Mouse (Mus musculus): ENCODE measurements around the gene Ass1.

Gene Ass1

DNA sequence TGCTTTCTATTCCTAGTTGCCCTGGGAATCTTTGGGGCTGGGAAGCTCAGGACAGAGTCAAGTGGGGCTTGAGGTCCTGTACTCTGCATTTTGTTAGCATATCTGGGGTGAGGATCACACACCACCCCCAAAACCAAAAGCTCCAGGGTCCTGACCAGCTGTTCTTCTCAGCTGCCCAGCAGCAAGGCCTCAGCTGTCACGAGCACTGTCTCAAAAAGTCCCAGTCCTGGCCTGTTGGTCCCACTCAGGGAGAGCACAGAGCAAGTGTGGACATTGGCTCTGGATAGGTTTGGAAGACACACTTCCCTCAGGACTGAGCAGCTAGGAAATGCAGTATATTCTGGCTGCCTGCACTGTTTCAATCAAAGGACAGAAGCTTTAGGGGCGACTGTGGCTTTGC, 20.5 kb downstream of the Ass1 start:
- DNase-seq (ENCODE audit: low read depth): no peak

GRCm38 (mm10) chr2:31492308-31492707, 22.3 kb downstream of the Ass1 start:
- DNase-seq (ENCODE audit: low read depth): no peak

DNA sequence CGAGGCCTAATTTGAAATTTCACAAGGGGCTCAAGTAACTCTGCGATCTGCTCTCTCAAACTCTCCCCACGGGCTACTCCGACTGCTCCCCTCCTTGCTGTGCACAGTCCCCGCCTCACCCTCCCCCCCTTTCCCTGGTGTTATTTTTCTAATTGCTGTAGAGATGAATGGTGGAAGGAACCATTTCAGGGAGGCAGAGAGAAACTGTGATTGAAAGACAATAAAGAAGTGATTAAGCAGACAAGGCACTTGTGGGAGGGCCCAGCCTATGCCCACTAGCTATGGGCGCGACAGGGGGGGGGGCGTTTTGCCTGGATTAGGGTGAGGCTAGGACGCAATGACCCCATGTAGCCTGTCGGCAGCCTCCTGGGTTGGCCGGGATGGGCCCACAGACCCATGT, 23.2 kb downstream of the Ass1 start:
- DNase-seq (ENCODE audit: low read depth): no peak

GRCm38 (mm10) chr2:31494315-31494714, 24.3 kb downstream of the Ass1 start:
- DNase-seq (ENCODE audit: low read depth): no peak

DNA sequence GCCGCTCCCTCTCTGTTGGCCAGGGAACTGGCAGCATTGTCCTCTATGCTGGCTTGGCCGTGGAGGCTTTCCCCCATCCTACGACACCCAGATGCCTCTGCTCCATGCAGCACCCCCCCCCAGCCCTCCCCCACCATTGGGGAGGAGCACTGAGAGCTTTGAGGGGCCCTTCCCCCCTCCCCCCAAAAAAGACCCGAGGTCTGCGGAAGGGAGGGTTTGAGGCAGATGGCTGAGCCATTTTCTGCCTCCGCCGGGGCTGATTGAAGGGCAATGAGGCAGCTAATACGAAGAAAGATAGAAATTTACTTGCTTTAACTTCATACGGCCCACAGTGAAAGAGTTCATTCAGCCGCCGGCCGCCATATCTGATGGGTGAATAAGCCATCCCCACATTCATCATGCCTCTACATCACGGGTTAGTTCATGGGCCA, 25.1 kb downstream of the Ass1 start:
- DNase-seq (ENCODE audit: low read depth): no peak

DNA sequence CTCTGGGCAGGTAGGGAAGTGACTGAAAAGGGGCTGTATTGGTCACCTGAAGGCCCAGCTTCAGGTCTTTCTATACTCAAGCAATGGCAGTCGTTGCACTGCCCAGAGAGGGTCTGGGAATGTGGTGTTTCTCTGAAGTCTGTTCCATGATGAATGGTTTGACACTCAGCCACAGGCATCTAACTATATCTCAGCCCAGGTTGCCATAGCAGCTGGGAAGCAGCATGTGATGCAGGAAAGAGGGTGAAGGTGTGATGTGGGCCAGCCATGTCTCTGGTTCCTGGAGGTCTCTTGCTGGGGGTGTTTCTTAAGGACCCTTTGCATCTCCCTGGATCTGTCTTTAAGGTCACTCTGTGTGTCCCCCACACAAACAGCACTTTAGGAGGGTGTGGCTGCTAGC, 26.1 kb downstream of the Ass1 start:
- no peak for DNase-seq (ENCODE audit: low read depth)

DNA sequence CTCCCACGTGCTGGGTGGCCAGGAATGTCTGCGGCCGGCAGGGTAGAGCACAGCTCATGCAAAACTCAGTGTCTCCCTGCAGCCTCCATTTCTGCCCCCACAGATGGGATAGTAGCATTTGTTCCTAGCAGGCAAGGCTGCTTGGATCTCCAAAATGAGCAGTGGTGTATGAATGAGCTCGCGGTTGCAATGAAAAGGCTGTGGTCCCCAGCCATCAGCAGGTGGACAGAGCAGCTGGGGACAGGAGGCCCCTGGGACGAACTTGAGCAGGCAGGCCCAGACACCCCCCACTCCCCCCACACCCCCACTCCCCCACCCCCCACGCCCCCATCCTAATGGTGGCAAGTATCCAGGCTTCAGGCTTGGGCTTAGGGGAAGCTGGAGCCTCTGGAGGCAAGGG, 27.1 kb downstream of the Ass1 start:
- no peak for DNase-seq (ENCODE audit: low read depth)

GRCm38 (mm10) chr2:31497635-31498034, 27.6 kb downstream of the Ass1 start:
- no peak for DNase-seq (ENCODE audit: low read depth)

- DNase-seq (ENCODE audit: low read depth): no peak
Measured at GRCm38 (mm10) chr2:31499327-31500291, 29.6 kb downstream of the Ass1 start.

DNA sequence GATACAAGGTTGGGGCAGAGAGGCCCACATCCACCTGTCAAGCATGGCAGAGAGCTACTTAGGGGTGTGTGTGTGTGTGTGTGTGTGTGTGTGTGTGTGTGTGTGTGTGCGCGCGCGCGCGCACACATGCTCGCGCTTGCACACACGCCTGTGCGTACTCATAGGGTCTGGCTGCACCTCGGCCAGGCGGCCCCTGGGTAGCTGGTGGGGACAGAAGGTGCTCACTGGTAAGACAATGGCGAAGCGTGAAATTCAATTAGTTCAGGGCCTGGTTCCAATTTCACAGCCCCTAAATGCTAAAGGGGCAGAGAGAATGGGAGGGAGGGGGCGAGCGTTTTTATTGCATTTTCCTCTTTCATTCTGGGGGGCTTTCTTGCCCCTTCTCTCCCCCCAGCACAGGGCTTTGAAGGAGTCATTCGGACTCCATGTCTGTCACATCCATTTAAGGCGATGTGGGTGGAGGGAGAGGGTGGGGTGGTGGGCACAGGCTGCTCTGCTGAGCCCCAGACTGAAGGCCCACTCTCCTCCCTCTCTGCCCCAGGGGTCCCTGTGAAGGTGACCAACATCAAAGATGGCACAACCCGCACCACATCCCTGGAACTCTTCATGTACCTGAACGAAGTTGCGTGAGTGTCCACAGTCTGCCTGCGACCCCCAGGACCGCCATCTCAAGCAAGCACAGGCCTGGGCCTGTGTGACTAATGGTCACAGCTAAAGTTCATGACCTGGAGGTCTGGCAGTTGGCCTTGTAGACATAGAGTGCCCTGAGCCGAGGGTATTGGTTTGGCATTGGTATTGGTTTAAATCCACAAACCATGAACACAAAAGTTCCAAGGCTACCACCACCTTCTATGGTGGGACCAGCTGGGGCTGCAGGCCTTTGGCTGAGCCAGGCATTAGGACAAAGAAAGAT, 30.5 kb downstream of the Ass1 start:
- DNase-seq (ENCODE audit: low read depth): no peak

DNA sequence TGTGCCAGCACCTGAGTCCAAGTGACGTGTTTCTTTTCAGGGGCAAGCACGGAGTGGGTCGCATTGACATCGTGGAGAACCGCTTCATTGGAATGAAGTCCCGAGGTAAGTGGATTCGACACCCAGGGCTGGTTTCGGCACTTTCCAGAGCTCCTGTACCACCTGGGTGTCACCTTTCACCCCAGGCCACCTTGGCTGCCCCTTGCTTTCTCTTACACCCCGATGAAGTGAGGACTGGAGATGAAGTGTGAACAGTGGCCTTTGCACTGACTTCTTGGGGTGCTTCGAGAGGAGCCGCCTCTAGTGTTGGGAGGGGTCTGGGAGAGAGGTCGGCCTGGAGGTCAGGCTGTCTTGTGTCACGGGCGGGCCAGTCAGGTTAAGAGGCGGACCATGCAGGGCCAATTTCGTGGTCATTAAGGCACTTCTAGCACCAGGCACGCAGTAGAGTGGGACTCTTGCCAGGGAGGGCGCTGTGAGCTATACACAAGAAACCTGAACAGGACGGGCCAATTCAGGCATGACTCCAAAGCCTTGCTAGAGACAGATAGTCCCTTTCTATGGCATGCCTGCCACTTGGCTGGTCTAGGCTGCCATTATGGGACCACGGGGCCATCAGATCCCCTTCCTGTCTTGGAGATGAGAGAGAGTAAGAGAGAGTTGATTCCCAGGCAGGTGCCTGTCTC, 31.6 kb downstream of the Ass1 start:
- DNase-seq (ENCODE audit: low read depth): no peak

DNA sequence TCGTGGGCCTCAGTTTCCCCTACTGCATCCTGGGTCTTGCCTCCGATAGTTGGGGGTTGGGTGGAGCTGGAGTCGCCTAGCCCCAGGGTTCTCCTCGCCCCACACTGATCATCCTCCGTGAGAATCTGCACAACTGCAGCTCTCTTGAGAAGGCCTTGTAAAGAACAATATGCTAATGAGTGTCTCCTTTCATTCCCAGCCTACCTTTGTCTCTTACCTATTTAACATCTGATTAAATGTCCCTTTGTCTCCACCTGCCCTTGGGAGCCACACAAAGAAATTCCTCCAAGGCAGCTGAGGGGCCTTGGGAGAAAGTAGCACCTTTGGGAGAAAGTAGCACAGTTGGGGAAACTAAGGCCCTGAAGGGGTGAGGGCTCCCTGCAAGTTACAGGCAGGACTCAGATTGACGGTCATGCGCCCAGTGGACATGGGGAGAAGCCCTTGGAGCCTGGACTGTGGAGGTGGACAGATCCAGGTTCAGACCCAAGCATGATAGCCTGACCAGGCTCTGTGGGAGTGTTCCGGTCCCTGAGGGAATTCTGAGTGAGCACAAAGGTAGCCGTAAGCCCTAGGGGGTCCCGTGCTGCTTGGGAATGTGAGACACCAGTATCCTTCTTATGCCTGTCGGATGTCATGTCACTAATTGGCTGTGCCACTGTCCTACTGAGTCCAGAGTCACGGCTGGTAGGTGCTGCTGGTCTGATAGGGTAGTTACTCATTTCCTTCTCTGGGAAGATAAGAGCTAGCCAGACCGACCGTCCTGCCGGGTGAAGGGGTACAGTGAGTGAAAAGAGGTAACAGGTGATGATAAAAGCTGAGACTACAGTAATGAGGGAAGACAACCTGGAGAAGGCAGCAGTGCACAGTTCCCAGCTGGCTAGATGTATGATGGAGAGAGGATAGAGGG, 32.9 kb downstream of the Ass1 start:
- DNase-seq (ENCODE audit: low read depth): no peak

DNA sequence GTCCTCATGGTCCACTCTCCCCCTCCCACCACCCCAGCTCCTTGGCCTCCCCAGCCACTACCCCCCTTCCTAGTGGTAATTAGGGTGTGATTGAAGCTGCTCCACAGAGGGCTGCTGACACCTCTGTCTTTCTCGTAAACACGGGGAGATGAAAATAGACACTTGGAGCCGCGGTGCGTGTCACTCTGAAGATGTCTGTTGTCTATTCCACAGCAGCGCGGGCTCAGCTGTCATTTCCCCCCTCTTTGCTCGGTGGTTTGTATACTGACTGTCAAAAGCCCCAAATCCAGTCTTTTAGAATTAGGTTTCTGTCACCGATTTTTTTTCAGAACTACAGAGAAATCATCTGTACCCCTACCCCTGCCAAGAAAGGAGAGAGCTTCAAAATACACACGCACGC, 35.5 kb downstream of the Ass1 start:
- DNase-seq (ENCODE audit: low read depth): no peak

GRCm38 (mm10) chr2:31508851-31509250, 38.8 kb downstream of the Ass1 start:
- DNase-seq (ENCODE audit: low read depth): no peak

- no peak for DNase-seq (ENCODE audit: low read depth)
Measured at GRCm38 (mm10) chr2:31511316-31511715, 41.3 kb downstream of the Ass1 start.

DNA sequence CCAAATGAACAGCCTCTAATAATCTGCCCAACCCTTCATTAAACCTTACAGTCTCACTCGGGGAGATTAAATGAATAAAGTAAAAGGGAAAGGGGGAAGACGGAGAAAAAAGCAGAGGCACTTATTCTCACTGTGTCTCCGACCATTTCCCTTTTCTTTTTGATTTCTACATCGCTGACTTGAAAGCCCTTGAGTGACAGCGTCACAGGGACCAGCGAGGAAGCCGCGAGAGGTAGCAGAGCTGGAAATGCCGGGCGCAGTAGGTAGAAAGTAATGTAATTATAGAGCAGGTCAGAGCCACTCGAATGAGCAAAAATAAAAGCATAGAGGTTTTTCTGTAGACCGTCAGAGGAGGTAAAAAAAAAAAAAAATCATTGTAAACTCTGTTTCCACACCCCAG, 46.5 kb downstream of the Ass1 start:
- no peak for DNase-seq (ENCODE audit: low read depth)

- no peak for DNase-seq (ENCODE audit: low read depth)
Measured at GRCm38 (mm10) chr2:31521800-31522335, 51.9 kb downstream of the Ass1 start.

GRCm38 (mm10) chr2:31524641-31525040, 54.6 kb downstream of the Ass1 start:
- no peak for DNase-seq (ENCODE audit: low read depth)

GRCm38 (mm10) chr2:31525778-31526177, 55.8 kb downstream of the Ass1 start:
- DNase-seq (ENCODE audit: low read depth): no peak

GRCm38 (mm10) chr2:31530201-31530600, 60.2 kb downstream of the Ass1 start:
- DNase-seq (ENCODE audit: low read depth): no peak

DNA sequence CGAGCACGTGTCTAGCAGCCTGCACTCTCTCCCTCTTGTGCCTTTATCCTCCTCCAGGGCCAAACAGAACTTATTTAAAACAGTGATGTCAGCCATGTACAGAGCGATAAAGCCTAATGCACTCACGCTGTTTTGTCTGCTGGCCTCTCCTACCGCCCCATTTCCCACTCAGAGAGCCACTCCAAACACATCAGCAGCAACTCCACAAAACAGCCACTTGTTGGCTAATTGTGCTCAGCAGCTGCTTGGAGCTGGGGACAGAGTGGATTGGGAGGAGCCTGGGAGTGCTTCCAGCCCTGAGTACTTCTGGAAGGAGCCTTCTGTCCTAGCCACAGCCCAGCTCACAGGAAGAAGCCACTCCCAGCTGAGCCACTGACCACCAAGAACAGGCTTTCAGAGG, 67.0 kb downstream of the Ass1 start:
- no peak for DNase-seq (ENCODE audit: low read depth)

Data from c-Kit-positive CD71-positive TER-119-negative erythroid progenitor cells, embryonic 14.5 days (primary cell).